Mouse (Mus musculus) ovary, postnatal 14 days (tissue): ENCODE measurements around the gene Scrn2.

ENCODE experiments used
- DNase-seq: peaks from one replicate; pipeline ENCODE4 v3.0.0; 2022; ENCODE audit warnings: low spot score

Gene Scrn2

DNA sequence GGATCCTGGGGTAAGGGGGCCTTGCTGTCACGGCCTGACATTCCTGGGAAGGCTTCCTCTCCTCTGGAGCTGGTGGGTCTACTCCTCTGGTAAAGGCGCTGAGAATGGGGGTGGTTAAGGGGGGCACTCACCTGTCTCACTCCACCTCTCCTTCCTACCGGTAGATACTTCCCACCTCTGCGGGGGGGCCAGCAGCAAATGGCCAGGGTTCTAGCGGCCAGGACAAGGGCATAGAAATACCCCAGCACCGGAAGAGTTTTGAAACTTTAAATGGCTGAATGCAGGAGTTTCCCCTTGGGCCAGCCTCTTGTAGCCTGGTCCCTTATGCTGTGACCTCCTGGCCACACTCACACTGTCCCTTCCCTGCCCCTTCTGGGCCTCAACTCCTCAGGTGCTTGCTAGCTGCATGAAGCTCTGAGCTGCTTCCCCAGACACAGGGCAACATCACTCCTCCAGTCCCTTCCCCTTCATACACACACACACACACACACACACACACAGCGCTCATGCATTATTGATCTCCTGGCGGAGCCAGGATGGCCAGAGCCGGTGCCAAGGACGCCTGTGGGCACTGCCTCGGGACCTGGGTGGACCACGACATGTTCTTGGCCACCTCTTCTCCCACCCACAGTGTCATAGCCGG, 21.3 kb downstream of the Scrn2 start:
- no peak for DNase-seq

DNA sequence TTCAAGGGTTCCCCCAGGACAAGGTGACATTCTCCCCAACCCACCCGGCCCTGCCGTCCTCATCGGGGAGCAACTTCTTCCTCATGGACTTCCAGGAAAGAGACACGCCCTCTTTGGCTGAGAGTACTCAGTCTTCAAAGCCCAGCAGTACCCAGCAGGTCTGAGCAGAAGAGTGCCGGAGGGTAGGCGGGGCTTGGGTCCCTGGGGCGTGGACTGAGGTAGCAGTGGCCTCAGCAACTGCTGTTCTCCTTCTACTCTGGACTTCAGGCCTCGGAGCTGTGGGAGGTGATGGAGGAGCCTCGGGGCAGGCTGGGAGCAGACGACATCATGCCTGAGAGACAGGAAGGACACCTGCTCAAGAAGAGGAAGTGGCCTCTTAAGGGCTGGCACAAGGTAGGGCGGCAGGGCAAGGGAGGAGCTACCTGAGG, 22.5 kb downstream of the Scrn2 start:
- DNase-seq, result no peak

DNA sequence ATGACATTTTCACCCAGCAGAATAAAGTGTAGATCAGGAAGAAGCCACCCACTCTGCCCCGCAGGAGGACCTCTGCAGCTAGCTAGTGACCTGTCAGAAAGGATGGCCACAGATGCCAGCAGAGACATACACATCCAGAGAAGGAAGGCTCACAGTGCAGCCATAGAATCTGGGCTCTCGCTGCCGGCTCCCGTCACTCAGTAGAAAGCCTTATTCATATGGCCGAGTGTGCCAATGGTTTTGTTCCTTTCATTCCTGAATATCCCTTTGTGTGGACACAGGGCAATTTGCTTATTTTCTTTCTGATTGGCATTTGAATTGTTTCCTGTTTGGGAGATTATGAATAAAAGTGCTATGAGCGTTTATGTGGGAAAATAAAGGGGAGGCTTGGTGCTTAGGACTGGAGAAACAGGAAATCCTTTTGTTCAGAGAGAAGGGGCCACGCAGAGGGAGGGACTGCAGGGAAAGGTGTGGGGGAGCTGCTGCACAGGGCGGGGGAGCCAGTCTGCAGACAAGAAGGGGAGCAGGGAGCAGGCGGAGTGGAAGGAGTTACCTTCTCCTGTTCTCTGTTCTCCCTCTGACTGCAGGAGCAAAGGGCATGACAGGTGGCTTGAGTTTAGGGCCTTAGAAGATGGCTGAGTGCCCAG, 33.7 kb downstream of the Scrn2 start:
- no peak for DNase-seq

DNA sequence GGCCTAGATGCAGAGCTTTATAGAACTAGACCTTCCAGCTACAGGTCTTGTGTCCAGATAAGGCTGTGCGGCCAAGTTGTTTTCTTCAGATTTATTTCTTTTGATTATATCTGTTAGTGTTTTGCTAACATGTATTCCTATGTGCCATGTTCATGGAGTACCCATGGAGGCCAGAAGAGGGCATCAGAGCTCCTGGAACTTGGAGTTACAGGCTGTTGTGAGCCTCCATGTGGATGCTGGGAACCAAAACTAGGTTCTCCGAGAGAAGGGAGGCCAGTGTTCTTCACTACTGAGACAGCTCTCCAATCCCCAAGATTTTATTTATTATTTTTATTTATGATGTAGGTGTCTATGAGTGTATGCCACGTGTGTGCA, 34.2 kb downstream of the Scrn2 start:
- DNase-seq, result no peak

DNA sequence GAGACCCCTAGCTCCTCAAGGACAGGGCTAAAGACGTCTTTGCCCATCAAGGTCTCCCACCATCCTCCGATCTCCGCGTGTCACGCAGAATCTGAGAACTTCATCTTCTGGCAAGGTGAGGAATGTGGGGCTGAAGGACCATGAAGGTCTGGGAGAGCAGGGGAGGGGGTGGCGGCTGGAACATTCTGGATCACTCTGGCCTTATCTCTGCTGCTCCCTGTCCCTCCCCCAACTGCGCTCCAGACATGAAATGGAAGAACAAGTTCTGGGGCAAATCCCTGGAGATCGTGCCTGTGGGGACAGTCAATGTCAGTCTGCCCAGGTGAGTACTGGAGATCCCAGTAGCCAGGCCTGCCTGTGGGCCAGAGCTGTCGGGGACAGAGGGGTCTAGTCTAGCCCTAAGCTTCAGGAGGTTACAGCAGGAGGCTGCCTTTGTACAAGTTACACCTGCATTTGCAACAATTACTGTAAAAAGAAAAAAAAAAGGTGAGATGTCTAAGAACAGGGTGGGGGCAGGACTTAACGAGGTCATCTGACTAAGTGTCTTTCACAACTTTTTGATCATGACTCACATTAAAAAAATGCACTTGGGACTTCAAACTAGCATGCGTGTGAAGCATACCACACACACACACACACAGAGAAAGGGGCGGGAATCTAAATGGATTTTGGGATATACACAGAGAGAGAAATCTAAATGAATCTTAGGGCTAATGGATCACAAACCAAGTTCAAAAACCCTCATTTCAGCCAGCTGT, 36.0 kb downstream of the Scrn2 start:
- DNase-seq, result no peak

DNA sequence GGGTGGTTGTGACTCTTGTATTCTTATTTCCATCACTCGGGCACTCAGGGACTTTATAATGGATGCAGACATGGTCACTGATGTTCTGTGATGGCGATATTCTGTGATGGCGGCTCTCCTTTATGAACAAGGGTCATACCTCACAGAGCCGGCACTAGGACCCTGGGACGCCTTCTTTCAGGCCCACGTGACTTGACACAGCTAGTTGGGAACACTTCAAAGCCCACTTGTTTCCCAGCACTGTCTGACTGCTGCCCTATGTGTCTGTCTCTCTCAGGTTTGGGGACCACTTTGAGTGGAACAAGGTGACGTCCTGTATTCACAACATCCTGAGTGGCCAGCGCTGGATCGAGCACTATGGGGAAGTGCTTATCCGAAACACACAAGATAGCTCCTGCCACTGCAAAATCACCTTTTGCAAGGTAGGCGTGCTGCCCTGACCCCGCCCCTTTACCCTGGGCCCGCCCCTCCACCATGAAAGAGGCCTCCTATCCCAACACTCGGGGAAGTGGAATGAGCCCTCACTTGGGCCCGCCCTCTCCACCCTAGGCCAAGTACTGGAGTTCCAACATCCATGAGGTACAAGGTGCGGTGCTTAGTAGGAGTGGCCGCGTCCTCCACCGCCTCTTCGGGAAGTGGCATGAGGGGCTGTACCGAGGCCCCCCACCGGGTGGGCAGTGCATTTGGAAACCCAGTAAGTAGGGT, 37.1 kb downstream of the Scrn2 start:
- DNase-seq, result no peak

DNA sequence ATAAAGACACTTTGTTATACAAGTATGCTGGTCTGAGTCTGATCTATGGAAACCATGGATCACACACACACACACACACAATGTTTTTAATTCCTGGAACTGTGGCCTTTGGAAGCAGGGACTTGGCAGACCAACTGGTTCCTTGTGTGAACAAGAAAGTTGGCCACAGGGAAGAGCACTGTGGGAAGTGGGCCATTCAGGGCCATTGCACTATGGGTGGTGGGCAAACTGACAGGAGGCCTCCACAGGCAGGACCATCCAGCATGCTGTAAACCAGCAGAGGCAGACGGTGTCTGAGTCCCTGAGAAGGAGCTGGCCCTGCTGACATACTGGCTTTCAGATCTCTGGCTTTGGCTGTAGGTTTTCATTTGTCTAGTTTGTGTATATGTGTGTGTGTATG, 39.6 kb downstream of the Scrn2 start:
- DNase-seq, result no peak

DNA sequence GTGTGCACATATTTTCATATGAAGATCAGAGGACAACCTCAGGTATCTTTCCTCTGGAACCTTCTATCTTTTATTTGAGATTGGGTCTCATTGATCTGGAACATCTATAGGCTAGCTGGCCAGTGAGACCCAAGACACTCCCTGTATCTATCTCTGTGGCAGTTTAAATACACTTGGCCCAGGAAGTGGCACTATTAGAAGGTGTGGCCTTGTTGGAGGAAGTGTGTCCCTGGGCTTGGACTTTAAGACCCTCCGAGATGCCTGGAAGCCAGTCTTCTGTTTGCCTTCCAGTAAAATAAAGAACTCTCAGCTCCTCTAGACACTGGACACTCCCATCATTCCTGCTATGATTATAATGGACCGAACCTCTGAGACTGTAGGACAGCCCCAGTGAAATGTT, 40.0 kb downstream of the Scrn2 start:
- DNase-seq, result no peak

DNA sequence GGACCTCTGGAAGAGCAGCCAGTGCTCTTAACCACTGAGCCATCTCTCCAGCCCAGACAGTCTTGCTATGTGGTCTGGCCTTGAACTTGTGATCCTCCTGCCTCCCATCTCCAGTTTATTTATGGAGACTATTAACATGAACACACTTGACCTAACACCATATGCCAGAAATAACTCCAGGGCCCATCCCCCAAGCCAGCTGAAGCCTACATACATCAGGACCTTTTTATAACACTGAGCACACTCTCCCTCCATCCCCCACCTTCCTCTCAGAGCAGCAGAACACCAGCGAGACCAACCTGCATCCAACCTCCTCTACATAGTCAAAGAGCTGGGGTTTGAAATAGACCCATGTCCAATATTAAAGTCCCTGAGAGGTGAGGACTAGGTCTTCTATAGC, 41.4 kb downstream of the Scrn2 start:
- DNase-seq, result no peak

DNA sequence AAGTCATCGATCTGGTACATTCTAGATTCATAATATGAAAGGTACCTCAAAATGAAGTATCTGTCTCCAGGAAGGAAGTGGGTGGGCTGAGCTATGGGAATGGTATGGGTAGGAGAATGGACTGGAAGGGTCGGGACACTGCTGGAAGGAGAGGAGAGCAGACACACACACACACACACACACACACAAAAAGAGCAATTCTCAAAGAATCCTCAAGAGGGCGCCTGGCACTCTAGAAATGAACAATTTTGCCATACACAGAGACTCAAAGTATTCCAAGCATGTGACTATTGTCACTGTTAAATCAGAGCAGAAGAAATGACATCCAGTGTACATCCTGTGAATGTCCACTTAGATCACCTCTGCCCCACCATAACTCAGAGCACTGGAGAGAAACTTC, 42.8 kb downstream of the Scrn2 start:
- no peak for DNase-seq

DNA sequence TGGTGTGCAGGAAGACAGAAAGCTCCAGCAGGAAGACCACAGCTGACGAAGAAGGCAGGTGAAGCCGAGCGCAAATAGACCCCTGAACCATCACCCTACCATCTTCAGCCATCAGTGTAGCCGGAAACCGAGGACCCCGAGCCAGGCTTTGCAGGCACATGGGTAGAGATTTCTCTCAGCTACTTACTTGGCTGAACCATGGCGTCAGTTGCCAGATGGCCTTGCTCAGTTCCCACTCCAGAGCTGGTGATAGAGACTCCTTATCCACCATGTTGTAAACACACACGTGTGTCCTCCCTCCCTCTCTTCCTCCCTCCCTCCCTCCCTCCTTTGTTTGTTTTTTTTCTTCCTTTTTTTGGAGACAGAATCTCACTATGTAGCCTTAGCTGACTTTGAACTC, 44.5 kb downstream of the Scrn2 start:
- DNase-seq, result no peak

DNA sequence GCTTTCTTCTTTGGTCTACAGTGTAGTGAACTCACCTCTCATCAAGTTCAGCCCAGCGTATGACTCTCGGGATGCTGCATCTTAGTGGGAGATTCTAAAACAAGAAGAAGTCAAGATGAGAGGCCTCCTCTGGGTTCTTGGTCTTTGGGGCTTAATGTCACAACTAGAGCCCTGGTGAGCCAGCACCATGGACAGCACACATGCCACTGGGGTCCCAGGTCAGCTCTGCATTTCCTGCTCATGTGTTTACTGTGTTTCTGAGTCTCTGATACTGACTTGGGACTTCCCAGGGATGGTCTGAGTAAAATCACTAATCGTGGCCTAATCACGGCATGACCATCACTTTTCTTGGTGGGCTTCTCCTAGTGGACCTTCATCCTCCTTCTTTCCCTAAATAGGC, 49.0 kb downstream of the Scrn2 start:
- DNase-seq, result no peak

DNA sequence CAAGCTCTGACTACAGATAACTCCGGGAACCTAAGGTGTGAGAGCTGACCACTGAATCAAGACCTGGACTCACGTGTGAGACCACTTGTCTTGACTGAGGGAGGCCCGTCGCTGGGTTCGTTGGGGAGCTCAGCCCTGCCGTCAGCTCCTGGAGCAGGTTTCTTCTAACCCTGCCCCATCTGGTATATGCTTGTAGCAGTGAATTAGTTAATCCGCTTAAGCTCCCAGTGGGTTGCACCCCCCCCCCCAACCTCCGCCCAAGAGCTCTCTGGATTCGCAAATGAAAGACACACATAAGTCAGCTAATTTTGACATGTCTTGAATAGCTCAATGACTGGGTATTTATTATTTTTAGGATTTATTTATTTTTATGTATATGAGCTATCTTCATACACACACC, 50.6 kb downstream of the Scrn2 start:
- no peak for DNase-seq

DNA sequence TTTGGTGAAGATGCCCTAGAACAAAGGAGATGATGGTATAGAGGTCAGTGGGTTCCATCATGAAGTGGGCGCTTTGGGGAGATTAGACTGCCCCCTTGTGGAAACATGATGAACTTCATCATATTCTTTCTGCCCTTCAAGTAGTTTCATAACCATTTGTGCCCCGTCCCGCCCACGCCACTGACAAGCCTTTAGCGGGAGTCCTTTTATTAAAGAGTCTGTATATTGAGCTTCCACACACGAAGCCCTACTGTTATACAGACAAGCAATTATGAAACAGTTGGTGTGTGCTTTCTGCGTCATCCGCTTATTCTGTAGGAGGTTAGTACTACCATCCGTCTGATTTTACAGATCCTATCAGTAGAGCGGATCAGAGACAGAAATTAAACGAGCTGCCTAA, 53.2 kb downstream of the Scrn2 start:
- no peak for DNase-seq
